Mouse (Mus musculus) heart, postnatal 10 days (tissue): Measurements from ENCODE around the gene Nfkbil1. TPM values are rescaled to one million over a fixed set of nuclear protein-coding genes. Genes with fewer than 3 reads are reported as not detected.

Experiments used
- DNase-seq, 2 experiments: peaks; one replicate each; pipeline ENCODE4 v3.0.0; 2021
- intact Hi-C: fragments of 180-260 bp; cut with DNase I; formaldehyde crosslinking; loops from one replicate; pipeline ENCODE4 v1.15.1; 2025
- total RNA-seq, 2 experiments: library from RNA; stranded (reverse); gene quantifications; 2 replicates each; pipeline ENCODE4 v1.2.3; 2021

Gene Nfkbil1
- total RNA-seq, 2 experiments from 2014 or later, result 10.0 to 12.2 TPM

- no peak for DNase-seq
- intact Hi-C loops, result no loop called here
Measured at GRCm38 (mm10) chr17:35213071-35213470, 22.5 kb downstream of the Nfkbil1 start.

GRCm38 (mm10) chr17:35210593-35210992 lies 25.0 kb downstream of the Nfkbil1 start:
- DNase-seq, result no peak
- intact Hi-C loops, result no loop called here

- peak; percentile 21 to 44 for DNase-seq
- intact Hi-C loops, result no loop called here
Measured at GRCm38 (mm10) chr17:35209785-35210535, 25.6 kb downstream of the Nfkbil1 start.

- no peak for DNase-seq
- intact Hi-C loops, result no loop called here
Measured at GRCm38 (mm10) chr17:35205380-35205769, 30.2 kb downstream of the Nfkbil1 start.

GRCm38 (mm10) chr17:35204494-35205379 lies 30.9 kb downstream of the Nfkbil1 start, which contains the start of gene Lta:
Gene Lta (minus strand): TSS chr17:35205351.
- no peak for DNase-seq
- intact Hi-C loops, result no loop called here

- intact Hi-C loops, result no loop called here
- no peak for DNase-seq
Measured at GRCm38 (mm10) chr17:35202442-35202841, 33.1 kb downstream of the Nfkbil1 start.

GRCm38 (mm10) chr17:35201787-35202186 lies 33.8 kb downstream of the Nfkbil1 start, which contains the start of gene Tnf:
Gene Tnf (minus strand): TSS chr17:35202007.
- intact Hi-C loops, result loop anchor here (2.0 kb wide), 1 partner anchor 17 kb away; no protein-coding TSS in a partner anchor

GRCm38 (mm10) chr17:35201128-35201527 lies 34.5 kb downstream of the Nfkbil1 start:
- intact Hi-C loops, result loop anchor here (2.0 kb wide), 1 partner anchor 18 kb away; no protein-coding TSS in a partner anchor
- no peak for DNase-seq

More at GRCm38 (mm10) chr17:35201787-35202186, 33.8 kb downstream of the Nfkbil1 start, which contains the start of gene Tnf:
- DNase-seq, result peak; percentile 70 to 71

- intact Hi-C loops, result loop anchor here (2.0 kb wide), 1 partner anchor 18 kb away; no protein-coding TSS in a partner anchor
- peak; percentile 27 for DNase-seq
Measured at GRCm38 (mm10) chr17:35200398-35200797, 35.2 kb downstream of the Nfkbil1 start.

GRCm38 (mm10) chr17:35198946-35199345 lies 36.6 kb downstream of the Nfkbil1 start:
- no peak for DNase-seq
- intact Hi-C loops, result no loop called here

GRCm38 (mm10) chr17:35198029-35198428 lies 37.6 kb downstream of the Nfkbil1 start:
- intact Hi-C loops, result no loop called here

GRCm38 (mm10) chr17:35197126-35197525 lies 38.5 kb downstream of the Nfkbil1 start:
- no peak for DNase-seq
- intact Hi-C loops, result no loop called here

More at GRCm38 (mm10) chr17:35198029-35198428, 37.6 kb downstream of the Nfkbil1 start:
- no peak for DNase-seq

- no peak for DNase-seq
- intact Hi-C loops, result no loop called here
Measured at GRCm38 (mm10) chr17:35196321-35196641, 39.3 kb downstream of the Nfkbil1 start.

GRCm38 (mm10) chr17:35195631-35196320 lies 39.8 kb downstream of the Nfkbil1 start:
- intact Hi-C loops, result loop anchor here (2.0 kb wide), 2 partner anchors 17 to 31 kb away; no protein-coding TSS in a partner anchor
- DNase-seq, result peak; percentile 85

GRCm38 (mm10) chr17:35194844-35195630 lies 40.6 kb downstream of the Nfkbil1 start:
- no peak for DNase-seq
- intact Hi-C loops, result loop anchor here (2.0 kb wide), 2 partner anchors 16 to 32 kb away; no protein-coding TSS in a partner anchor

- DNase-seq, result no peak
- intact Hi-C loops, result loop anchor here (2.0 kb wide), 2 partner anchors 15 to 33 kb away; no protein-coding TSS in a partner anchor
Measured at GRCm38 (mm10) chr17:35193881-35194843, 41.4 kb downstream of the Nfkbil1 start, which contains the start of gene Ltb. Gene Ltb (plus strand): TSS chr17:35194439.

GRCm38 (mm10) chr17:35192924-35193323 lies 42.7 kb downstream of the Nfkbil1 start:
- DNase-seq, result no peak
- intact Hi-C loops, result no loop called here

GRCm38 (mm10) chr17:35191723-35192122 lies 43.9 kb downstream of the Nfkbil1 start:
- intact Hi-C loops, result no loop called here
- no peak for DNase-seq
